Mouse (Mus musculus) heart, adult 2 months (tissue): ENCODE data around the gene Gm15023.
"Not testable (repeated sequence)": the region's sequence is repeated elsewhere in the genome, so short reads cannot be mapped to it uniquely, and the experiment has no call there.

Experiments
- CTCF ChIP-seq: fragments of 200-600 bp; IDR thresholded peaks from 2 replicates; pipeline ENCODE4 v1.8.1; 2022; ENCODE audit warnings: antibody characterized with exemption, mild to moderate bottlenecking, moderate library complexity
- EP300 ChIP-seq: fragments of 200-500 bp; IDR thresholded peaks from 2 replicates; pipeline ENCODE4 v1.6.1; 2011; ENCODE audit warnings: low read depth, low read length, control low read depth; ENCODE audit not compliant: insufficient read depth
- POLR2A ChIP-seq: fragments of 200-500 bp; IDR thresholded peaks from 2 replicates; pipeline ENCODE4 v1.6.1; 2011; ENCODE audit warnings: mild to moderate bottlenecking, low read depth, low read length, control low read depth; ENCODE audit not compliant: insufficient read depth

DNA sequence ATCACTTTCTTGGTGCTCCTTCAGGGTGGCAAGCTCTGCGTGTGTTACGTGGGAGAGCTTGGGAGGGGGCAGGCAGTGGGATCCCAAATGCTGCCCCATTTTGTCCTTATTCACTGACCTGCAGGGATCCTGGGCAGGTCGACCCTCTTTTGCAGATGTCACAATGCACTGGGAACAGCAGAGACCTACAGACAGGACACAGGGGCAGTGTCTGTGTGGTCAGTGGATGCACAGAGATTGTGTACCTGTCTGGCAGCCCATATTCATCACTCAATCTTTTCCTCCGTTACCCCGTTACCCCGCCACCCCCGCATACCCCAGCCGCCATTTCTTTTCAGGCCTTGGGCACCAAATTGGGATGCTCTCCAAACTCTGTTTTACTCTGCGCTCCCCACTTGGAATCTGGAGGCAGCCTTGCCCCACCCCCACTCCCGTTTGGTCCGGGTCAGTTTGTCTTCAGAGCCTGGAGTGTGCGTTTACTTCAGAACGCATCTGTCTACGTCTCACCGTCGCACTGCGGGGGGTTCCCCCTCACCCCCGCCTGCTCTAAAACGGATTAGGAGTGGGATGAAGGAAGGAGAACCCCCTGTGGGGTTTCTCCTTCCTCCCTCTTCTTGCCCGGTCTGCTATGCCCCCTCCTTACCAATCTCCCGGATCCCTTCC, 32.5 kb upstream of the Gm15023 start:
- TF ChIP-seq CTCF, POLR2A, EP300: not testable (repeated sequence)
